Mouse (Mus musculus): ENCODE results near the gene Rbm26.

DNA sequence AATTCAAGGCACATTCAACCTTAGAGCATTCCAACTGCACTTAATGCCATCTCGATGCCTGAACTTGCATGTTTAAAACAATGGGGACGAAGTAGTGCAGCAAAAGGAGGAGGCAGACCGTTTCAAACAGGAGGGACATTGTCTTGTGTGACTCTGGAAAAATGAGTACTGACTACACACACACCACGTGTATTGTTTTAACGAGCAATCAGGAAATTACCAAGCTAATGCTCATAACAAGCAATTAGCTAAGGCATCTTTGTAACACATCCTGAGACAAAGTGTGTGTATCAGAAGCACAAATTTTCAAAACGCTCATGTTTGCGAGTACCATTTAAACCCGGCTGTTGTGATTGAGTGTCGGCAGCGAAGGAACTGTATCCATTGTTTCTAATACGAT, 93.0 kb downstream of the Rbm26 start:
- TF ChIP-seq CTCF (IDR thresholded peaks at IDR 0.05; ENCODE audit: insufficient read depth, low read length) (no peak), POLR2A (IDR thresholded peaks at IDR 0.05; ENCODE audit: borderline replicate concordance, extremely low read depth, low read depth, low read length) (no peak)

Data from lung, adult 2 months (tissue).